8 mouse cellular contexts compared by ENCODE assay signal in the genomic region with DNA sequence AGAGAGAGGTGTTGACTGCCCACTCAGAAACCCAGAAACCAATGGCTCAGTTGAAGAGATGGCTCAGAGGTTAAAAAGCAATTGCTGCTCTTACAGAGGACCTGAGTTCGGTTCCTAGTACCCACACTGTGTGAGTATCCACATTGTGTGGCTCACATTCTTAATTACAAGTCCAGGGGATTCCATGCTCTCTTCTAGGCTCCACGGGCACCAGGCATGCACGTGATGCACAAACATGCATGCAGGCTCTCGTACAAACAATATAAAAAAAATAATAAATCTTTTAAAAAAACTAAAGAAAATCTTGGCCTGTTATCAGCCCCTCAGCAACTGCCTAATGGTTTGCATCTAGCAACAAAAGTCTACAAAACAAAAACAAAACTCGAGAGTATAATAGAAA. TPM values are rescaled to one million over a fixed set of nuclear protein-coding genes. Genes with fewer than 3 reads are reported as not detected.
A peak's percentile ranks its signal among the peaks of the same experiment; 100 is the strongest.
DNase-seq lines count a peak whose midpoint lies in the region; ATAC-seq lines count a peak whose summit lies in the region.

No protein-coding gene starts in this region.

- peak overlapping the region; percentile 55 for H3K9ac ChIP-seq in forebrain, embryonic 12.5 days
- H3K9ac ChIP-seq in liver, embryonic 12.5 days, result peak overlapping the region; percentile 65
- no peak overlapping the region for H3K9ac ChIP-seq in stomach, embryonic 15.5 days

- H3K36me3 ChIP-seq in forebrain, embryonic 12.5 days (replicated peaks), result no peaks in the 10 kb centered on the region
- H3K36me3 ChIP-seq in liver, embryonic 12.5 days, result no peaks in the 10 kb centered on the region
- H3K36me3 ChIP-seq in stomach, embryonic 15.5 days, result no peaks in the 10 kb centered on the region

- peak overlapping the region; percentile 52 for H3K4me3 ChIP-seq in forebrain, embryonic 12.5 days (replicated peaks)
- H3K4me3 ChIP-seq in liver, embryonic 12.5 days, result peak overlapping the region; percentile 67
- H3K4me3 ChIP-seq in stomach, embryonic 15.5 days (replicated peaks), result peak overlapping the region; percentile 59

- H3K27me3 ChIP-seq in forebrain, embryonic 12.5 days, result no peaks in the 10 kb centered on the region
- no peaks in the 10 kb centered on the region for H3K27me3 ChIP-seq in liver, embryonic 12.5 days (replicated peaks)
- H3K27me3 ChIP-seq in stomach, embryonic 15.5 days (replicated peaks), result no peaks in the 10 kb centered on the region

- peaks cover 8% of the 10 kb centered on the region for H3K4me1 ChIP-seq in forebrain, embryonic 12.5 days
- peaks cover 20% of the 10 kb centered on the region for H3K4me1 ChIP-seq in liver, embryonic 12.5 days
- no peaks in the 10 kb centered on the region for H3K4me1 ChIP-seq in stomach, embryonic 15.5 days

- DNase-seq in cerebellum, adult 8-10 months, result peak; percentile 16
- peak; percentile 35 for DNase-seq in 416B (ENCODE audit: low read depth)
- DNase-seq in urinary bladder, postnatal 25 days (ENCODE audit: low spot score), result no peak
- no peak for DNase-seq in thymus, postnatal 10 days (ENCODE audit: low spot score in 2 of 2)

- no peaks in the 10 kb centered on the region for H3K9me3 ChIP-seq in forebrain, embryonic 12.5 days
- no peaks in the 10 kb centered on the region for H3K9me3 ChIP-seq in liver, embryonic 12.5 days (replicated peaks)
- no peaks in the 10 kb centered on the region for H3K9me3 ChIP-seq in stomach, embryonic 15.5 days

- peak overlapping the region; percentile 62 for H3K4me2 ChIP-seq in forebrain, embryonic 12.5 days
- peak overlapping the region; percentile 82 for H3K4me2 ChIP-seq in liver, embryonic 12.5 days
- H3K4me2 ChIP-seq in stomach, embryonic 15.5 days, result peak overlapping the region; percentile 64

- H3K27ac ChIP-seq in forebrain, embryonic 12.5 days, result no peak overlapping the region
- peak overlapping the region; percentile 47; the same call in 1 of the 2 replicates for H3K27ac ChIP-seq in liver, embryonic 12.5 days
- H3K27ac ChIP-seq in stomach, embryonic 15.5 days, result peak overlapping the region; percentile 79; the same call in 1 of the 2 replicates

- 65% methylated on average over 5 of the region's 5 CpGs for WGBS in forebrain, embryonic 12.5 days
- WGBS in liver, embryonic 12.5 days (ENCODE audit: insufficient replicate concordance), result 53% methylated on average over 5 of the region's 5 CpGs
- 63% methylated on average over 5 of the region's 5 CpGs for WGBS in stomach, embryonic 15.5 days

- ATAC-seq in cerebellum, adult (ENCODE audit: insufficient number of reproducible peaks, low FRiP score, low TSS enrichment), result no peak
- ATAC-seq in forebrain, embryonic 12.5 days (ENCODE audit: low FRiP score), result peak; percentile 57
- no peak for ATAC-seq in liver, embryonic 12.5 days
- ATAC-seq in stomach, embryonic 15.5 days (ENCODE audit: insufficient read depth, low FRiP score, low read depth), result no peak

RNA-seq across cellular contexts. Expression of a gene that starts 30.6 kb away (rescaled TPM):
- 1.6 and 2.7 TPM in 2 replicates for polyA plus RNA-seq in forebrain, embryonic 12.5 days (2016; fragmentation: Nextera tagmentation; extraction: Ambion mirVana)
- polyA plus RNA-seq in liver, embryonic 12.5 days (2016; fragmentation: Nextera tagmentation; extraction: Ambion mirVana), result 0.71 and 0.95 TPM in 2 replicates
- polyA plus RNA-seq in stomach, embryonic 15.5 days (2015; fragmentation: Nextera tagmentation; extraction: Ambion mirVana), result 1.8 and 2.4 TPM in 2 replicates

Comparison
In these comparisons a context has a peak if more than half of its experiments do, and no peak if none do; other contexts are left out.
1. DNase-seq: peak in cerebellum, adult 8-10 months (single experiment) and 416B (single experiment); none in urinary bladder, postnatal 25 days (single experiment) and thymus, postnatal 10 days (0 of 2).
2. Peak in every context shown above with its lines, with median percentiles within 50 percentile points of each other: H3K4me2 ChIP-seq and H3K4me3 ChIP-seq.